Mouse (Mus musculus) embryo, embryonic 10 days (tissue): ENCODE measurements around the gene Acaca.
"Not testable (repeated sequence)": the region's sequence is repeated elsewhere in the genome, so short reads cannot be mapped to it uniquely, and the experiment has no call there.

Experiments used
- DNase-seq: peaks from one replicate; pipeline ENCODE4 v3.0.0-alpha.2; 2015; ENCODE audit warnings: low spot score

Acaca gene

GRCm38 (mm10) chr11:84332860-84333259, 203.4 kb downstream of the Acaca start:
- no peak for DNase-seq

GRCm38 (mm10) chr11:84338273-84338672, 208.8 kb downstream of the Acaca start:
- not testable (repeated sequence) for DNase-seq

DNA sequence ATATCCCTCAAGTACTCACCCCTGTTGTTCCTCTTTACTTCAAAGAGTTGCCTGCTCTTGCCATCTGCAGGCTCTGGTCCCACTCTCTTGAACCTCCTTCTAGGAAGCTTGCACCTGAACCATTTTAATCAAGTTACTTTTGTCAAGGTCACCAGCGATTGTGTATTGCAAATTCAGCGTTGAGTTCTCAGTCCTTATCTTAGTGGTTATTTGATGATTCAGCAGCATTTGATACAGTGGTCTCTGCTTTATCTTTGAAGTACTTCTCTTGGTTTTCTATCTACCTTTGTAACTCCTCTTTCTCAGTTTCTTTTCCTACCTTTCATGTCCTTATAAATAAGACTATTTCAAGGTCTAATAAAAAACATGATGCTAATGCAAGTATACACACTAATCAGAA, 211.2 kb downstream of the Acaca start:
- DNase-seq, result no peak

- no peak for DNase-seq
These were observed 215.2 kb downstream of the Acaca start for GRCm38 (mm10) chr11:84344522-84345236.

GRCm38 (mm10) chr11:84347766-84348165, 218.3 kb downstream of the Acaca start:
- DNase-seq, result no peak

- DNase-seq, result no peak
These were observed 219.7 kb downstream of the Acaca start for GRCm38 (mm10) chr11:84348843-84349825.

- no peak for DNase-seq
These were observed 221.7 kb downstream of the Acaca start for GRCm38 (mm10) chr11:84351150-84351549.

DNA sequence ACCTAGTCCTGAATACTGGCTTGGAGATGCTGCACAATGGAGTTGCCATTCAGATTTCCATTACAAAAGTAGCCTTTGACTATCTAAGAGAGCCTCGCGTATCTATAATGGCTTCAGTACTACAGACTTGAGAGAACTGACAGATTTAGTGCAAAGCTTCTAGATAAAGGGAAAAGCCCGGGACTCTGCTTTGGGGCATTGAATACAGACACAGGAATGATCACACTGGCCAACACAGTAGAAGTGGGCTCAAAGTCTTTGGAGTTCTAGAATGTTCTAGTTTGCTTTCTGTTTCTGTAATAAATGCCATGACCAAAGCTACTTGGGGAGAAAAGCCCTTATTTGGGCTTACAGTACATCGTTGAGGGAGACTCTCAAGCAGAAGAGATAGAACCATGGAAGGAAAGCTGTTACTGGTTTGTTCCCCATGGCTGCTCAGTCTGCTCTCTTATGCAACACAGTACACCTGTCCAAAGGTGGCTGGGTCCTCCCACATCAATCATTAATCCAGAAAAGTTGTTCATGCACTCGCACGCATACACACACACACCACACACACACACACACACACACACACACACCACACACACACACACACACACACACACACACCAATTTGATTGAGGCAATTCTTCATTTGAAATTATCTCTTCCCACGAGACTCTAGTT, 223.7 kb downstream of the Acaca start:
- no peak for DNase-seq

GRCm38 (mm10) chr11:84357304-84357703, 227.8 kb downstream of the Acaca start:
- no peak for DNase-seq

GRCm38 (mm10) chr11:84357771-84358170, 228.3 kb downstream of the Acaca start:
- DNase-seq, result no peak

- no peak for DNase-seq
These were observed 232.1 kb downstream of the Acaca start for GRCm38 (mm10) chr11:84361551-84361950.

GRCm38 (mm10) chr11:84362633-84363243, 233.3 kb downstream of the Acaca start:
- no peak for DNase-seq

- DNase-seq, result no peak
These were observed 235.8 kb downstream of the Acaca start for GRCm38 (mm10) chr11:84365313-84365712.

GRCm38 (mm10) chr11:84368902-84369301, 239.4 kb downstream of the Acaca start:
- no peak for DNase-seq

- no peak for DNase-seq
These were observed 243.7 kb downstream of the Acaca start for GRCm38 (mm10) chr11:84373122-84373521.

DNA sequence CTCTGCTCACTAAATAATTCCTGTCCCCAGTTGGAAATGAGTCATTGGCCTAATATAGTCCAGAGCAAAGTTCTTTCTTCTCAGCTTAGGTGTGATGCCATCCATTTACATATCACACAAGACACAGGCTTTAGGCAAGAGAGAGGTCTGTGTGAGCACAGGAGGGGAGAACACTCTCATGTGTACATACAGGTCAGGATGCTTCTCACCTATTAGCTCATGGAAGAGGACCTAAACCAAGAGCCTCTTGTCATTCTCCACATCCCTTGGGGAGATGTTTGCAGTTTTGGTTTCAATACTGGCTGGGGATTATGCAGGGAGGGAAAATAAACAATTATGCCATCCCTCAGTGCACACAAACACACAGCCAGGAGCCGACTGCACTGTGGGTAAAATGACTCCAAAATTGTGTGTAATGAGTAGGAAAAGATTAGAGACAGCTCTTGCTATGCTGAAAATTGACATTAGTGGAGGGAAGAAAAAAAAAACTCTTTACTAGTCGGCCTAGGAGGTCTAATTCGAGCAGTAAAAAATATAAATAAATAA, 246.6 kb downstream of the Acaca start:
- DNase-seq, result no peak

DNA sequence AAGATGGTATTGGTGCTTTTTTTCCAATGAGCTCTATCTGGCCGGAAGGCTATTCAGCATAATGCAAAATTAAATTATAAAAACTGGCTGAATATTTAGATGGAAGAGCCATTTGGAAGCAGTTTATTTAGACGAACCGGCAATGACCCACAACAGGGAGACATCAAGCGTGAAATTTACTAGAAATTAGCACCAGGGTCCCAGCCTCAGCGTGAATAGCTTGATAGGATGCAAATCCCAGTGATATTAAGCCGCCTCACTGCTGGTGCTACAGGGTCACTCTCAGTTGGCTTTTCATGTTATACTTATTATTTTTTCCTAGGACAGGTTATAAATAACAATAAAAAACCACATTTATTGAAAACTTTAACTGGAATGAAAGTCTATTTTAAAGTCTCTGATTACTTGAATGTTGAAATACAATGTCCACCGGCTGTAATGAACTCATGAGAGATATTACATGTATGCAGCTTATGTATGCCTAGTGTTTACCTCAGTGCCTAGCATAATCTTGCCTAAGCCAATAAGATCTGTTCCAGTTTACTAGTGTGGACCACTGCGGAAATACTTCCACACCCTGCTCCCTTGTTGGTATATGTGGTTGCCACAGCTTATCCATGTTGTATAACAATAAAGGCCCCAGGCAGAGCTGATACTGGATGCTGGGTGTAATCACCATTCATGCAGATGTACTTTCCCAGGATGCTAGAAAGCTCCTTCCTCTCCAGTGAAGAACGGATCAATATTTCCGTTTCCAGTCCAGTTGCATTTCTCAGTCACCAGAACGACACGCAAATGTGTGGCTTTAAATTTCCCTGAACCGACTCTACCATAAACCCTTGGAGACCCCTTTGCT, 247.3 kb downstream of the Acaca start:
- DNase-seq, result no peak

GRCm38 (mm10) chr11:84382450-84382849, 253.0 kb downstream of the Acaca start:
- DNase-seq, result peak; percentile 40

- peak; percentile 29 for DNase-seq
These were observed 254.4 kb downstream of the Acaca start for GRCm38 (mm10) chr11:84383891-84384290.

DNA sequence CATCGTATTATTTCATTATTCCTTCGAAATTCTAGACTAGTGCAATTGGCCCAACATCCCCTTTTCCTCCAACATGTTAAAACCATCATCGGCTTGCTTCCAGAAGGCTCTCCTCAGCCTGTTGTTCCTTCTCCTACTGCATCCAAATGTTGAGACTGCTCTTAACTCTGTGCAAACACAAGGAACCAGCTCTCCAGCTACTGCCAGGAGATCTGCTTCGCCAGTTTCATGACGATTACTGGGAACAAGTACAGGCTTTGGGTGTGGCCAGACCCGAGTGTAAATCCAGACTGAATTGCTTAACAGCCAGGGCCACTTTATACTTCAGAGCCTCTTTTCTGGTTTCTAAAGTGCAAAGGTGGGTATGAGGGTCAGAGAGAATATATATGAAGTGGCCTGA, 259.9 kb downstream of the Acaca start:
- no peak for DNase-seq

DNA sequence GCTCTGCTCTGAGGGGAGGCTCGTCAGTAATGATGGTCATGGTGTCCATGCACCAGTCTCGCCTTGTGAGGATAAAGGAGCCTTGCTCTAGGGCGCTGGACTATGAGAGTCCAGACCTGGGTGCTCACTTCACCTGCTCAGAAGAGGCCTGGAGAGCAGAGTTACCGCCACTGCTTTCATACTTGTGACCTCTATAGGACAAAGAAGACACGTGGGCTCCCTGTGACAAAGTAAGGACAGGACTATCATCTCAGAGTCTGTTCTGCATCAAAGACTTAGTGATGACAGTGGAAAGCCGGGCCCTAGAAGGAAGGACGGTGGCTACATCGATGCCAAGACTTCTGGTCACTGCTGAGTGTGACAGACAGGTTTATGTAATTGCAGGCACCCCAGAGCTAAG, 261.7 kb downstream of the Acaca start:
- no peak for DNase-seq
